Mouse (Mus musculus) spleen, adult 2 months (tissue): ENCODE measurements around the gene Scrn1.

Experiments used
- CTCF ChIP-seq: fragments of 200-500 bp; IDR thresholded peaks from 2 replicates; pipeline ENCODE4 v1.5.1; 2011; ENCODE audit warnings: mild to moderate bottlenecking, inconsistent platforms; ENCODE audit not compliant: insufficient read depth, insufficient read length, insufficient replicate concordance; ENCODE audit errors: extremely low read depth
- POLR2A ChIP-seq: fragments of 200-500 bp; IDR thresholded peaks from 2 replicates; pipeline ENCODE4 v1.6.1; 2011; ENCODE audit warnings: low read depth, low read length, inconsistent platforms

- no peak for TF ChIP-seq POLR2A
- no peak for TF ChIP-seq CTCF
These were observed 72.2 kb downstream of the Scrn1 start for GRCm38 (mm10) chr6:54494097-54494496.
